Mouse (Mus musculus) CD4-positive, CD25-positive, alpha-beta regulatory T cell, adult 4 months (primary cell): ENCODE results near the gene Gstp1. TPM values are rescaled to one million over a fixed set of nuclear protein-coding genes. Genes with fewer than 3 reads are reported as not detected.
"Not testable (repeated sequence)": the region's sequence is repeated elsewhere in the genome, so short reads cannot be mapped to it uniquely, and the experiment has no call there.

Experiments used
- ATAC-seq: one replicate; pipeline ENCODE4 v1.8.0; 2017
- polyA plus RNA-seq, 2 experiments: library from polyadenylated mRNA; unstranded; fragments of 100-300 nt; shearing (Covaris generic); gene quantifications; one replicate each; pipeline ENCODE4 v1.2.1; 2017

Gene Gstp1
- polyA plus RNA-seq, result 100 to 1,000 TPM; 543 to 655 TPM

- ATAC-seq, result peak; percentile 98
Measured at GRCm38 (mm10) chr19:4037788-4038232, at the start of gene Gstp1. Gene Gstp1 (minus strand): TSS chr19:4037985.

GRCm38 (mm10) chr19:4087090-4087489 lies 49.3 kb upstream of the Gstp1 start:
- ATAC-seq, result no peak

DNA sequence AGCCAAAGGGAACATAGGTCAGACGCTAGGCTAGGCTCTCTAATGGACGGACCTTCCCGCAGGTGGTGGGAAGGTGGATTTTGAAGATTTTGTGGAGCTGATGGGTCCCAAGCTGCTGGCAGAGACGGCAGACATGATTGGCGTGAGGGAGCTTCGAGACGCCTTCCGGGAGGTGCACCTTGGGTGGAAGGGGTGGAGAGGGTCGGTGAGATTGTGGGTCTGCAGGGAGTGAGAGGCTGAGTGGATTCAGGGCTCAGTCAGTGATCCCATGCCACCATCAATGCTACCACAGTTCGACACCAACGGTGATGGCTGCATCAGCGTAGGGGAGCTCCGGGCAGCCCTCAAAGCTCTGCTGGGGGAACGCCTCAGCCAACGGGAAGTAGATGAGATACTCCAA lies 48.4 kb upstream of the Gstp1 start:
- no peak for ATAC-seq

DNA sequence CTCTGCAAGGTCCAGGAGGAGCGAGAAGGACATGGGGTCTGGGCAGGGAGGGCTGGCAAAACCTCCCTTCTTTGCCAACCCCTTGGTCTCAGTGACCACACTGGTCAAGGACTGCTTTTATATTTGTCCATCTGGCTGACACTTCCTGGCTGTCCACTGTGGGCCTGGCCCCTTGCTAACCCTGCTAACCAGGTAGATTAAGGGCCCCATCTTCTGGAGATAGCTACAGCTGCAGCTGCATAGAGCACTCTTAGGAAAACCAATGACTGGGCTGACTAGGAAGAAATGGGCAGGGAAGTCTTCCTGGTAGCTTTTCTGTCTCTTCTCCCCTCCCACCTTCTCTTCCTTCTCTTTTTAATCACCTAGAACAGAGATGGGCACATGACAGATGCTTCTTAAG lies 47.2 kb upstream of the Gstp1 start:
- no peak for ATAC-seq

- no peak for ATAC-seq
Measured at GRCm38 (mm10) chr19:4083826-4084225, 46.0 kb upstream of the Gstp1 start.

DNA sequence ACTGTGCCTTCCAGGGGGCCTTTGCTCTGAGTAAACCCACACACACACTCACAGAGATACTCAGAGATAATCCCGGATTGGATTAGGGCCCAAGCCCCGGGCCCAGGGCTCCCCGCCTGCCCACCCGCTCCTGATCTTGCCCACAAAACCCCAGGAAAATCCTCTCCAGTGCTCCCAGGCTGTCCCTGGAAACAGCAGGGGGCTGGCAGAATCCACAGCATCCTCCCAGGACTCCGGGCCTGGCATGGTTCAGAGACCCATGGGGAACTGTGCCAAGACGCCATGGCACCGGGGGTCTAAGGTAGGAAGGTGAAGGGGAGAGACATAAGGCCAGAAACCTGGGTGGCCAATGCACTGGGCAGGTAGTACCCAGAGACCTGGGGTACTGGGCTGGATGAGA lies 45.5 kb upstream of the Gstp1 start:
- no peak for ATAC-seq

DNA sequence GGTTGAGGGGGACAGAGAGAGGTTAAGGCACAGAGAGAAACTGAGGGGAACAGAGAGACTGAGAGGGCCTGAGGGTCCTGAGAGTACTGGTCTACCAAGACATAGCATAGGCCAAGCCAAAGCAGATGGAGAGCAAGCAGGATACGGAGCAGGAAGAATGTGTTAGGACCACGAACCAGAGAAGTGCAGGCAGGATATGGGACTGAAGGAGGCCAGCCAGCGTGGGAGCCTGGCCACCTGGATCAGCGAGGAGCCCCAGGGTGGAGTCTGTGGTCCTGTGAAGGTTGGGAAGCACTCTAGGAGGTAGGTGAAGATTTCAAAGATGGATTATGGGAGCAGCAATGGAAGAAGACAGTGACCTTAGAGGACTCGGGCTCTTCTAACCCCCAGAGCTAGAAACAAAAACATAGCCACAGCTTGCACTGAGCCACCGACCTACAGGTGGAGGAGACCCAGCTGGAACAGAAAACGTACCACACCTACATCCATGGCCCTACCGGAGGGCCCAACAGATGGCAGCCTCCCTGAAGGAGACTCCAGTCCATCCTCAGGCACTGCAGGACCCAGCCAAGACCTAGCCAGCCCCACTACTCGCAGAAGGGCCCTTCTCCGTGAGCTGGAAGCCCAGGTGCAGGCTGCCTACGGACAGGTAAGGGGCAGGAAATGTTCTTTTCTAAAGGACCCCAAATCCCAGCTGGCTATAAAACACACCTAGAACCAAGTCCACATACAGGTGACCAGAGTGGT lies 44.6 kb upstream of the Gstp1 start:
- no peak for ATAC-seq

DNA sequence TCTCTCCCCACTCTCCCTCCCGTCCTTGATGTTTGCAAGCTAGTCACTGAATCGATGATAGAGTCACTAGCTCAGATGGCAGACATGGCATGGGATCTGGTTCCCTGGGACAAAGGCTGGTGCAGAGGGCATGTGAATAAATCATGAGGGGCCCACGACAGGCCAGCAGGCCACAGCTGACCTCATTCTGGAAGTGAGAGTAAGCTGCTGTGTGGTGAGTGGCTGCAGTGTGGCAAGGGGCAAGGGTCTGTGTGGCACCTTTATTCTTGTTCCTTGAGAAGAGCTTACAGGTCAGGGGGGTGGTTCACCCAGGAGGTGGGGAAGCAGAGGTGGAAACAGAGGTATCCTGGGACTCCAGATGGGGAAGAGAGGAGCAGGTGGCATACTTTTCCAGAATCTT lies 43.6 kb upstream of the Gstp1 start, which contains the start of gene Cabp2:
Gene Cabp2 (plus strand): TSS at position 185 of the 400 bp plus-strand sequence.
- ATAC-seq, result no peak

GRCm38 (mm10) chr19:4080511-4081009 lies 42.8 kb upstream of the Gstp1 start:
- ATAC-seq, result peak; percentile 70

- no peak for ATAC-seq
Measured at GRCm38 (mm10) chr19:4079594-4079993, 41.8 kb upstream of the Gstp1 start.

GRCm38 (mm10) chr19:4075531-4075930 lies 37.7 kb upstream of the Gstp1 start:
- no peak for ATAC-seq

DNA sequence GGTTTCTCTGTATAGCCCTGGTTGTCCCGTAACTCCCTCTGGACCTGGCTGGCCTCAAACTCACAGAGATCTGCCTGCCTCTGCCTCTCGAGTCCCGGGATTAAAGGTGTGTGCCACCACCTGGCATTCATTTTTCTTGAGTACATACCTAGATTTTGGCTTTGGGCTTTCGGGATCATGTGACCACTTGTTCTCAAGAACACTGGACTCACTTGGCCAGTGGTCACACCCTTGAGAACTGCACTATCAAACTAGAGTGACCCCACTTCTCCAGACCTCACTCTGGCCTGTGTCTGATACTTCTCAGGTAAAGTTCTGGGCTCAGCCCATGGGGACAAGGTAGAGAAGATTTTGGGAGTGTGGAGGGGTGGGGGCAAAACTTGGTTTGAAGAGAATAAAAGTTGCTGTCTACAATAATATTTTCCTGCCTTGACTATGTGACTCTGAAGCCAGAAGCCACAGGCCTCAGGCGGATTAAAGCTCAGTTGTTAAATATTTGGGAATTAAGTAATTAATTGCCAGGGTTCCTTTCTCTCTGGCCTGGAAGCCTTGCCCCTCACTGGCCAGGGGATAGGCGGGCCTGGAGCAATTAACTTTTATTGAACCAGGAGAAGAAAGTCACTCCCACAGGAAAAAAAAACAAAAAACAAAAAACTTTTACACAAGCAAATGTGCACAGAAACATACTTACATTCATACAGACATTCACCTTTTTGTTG lies 35.1 kb upstream of the Gstp1 start:
- no peak for ATAC-seq

DNA sequence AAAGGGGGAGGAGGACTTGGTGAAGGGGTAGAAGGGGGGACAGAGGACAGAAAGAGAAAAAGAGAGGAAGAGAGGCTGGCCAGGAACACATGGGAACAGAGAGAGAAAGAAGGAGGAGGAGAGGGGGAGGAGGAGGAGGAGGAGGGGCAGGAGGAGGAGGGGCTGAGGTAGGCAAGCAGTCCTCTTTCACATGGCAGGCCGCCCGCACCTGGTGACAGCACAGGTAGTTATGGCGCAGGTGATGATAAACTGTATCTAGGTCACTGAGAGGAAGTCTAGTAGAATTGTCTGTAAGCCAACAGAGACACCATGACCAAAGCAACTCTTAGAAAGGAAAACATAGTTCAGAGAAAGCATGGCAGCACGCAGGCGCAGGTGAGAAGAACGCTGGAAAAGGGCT lies 33.6 kb upstream of the Gstp1 start:
- ATAC-seq, result no peak

DNA sequence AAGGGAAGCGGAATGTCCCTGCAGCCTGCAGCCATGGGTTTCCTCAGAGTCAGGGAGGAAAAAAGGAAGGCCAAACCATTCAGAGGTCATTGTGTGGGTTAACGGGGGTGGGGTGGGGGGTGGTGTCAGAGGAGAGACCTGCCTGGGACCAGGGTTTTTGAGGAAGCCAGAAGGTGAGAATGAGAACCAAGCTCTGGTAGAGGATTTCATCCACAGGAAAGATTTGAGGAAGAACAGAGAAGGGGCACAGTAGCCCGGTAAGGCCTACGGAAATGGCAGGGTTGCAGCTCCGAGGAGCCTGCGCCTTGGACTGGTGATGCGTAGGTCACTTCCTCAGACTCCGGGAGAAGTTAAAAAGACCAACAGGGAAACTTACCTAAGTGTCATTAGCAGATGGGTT lies 33.0 kb upstream of the Gstp1 start:
- no peak for ATAC-seq

- no peak for ATAC-seq
Measured at GRCm38 (mm10) chr19:4070311-4070710, 32.5 kb upstream of the Gstp1 start.

DNA sequence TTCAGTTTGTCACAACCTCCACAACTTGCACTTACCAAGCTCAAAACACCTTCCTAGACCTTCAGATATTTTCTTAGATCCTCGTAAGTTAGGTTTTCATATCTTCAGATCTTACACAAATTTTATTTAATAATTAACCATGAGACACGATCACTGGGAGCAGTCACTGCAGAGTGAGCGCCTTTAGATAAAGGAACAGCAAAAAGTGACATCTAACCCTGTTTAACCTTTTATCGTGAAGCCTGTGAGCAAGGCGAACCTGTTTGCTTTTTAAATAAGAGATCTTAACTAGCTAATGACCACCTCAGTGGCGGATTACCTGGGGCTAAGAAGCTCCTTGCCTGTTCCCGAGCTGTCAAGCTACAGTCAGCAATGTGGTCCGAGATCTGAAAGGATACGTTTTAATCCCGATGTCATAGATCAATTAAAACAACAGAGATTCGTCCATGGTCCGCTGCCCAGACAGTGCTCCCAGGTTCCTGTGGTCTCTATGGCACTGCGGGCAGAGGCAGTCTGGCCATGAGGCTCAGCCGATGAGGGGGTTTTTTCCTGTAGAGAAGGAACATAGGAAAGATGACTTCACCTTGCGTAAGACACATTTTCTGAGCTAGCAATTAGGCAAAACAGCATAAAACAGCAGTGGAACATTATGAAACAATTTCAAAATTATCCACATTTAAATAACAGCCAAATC lies 31.1 kb upstream of the Gstp1 start:
- no peak for ATAC-seq

GRCm38 (mm10) chr19:4068242-4068641 lies 30.5 kb upstream of the Gstp1 start:
- ATAC-seq, result not testable (repeated sequence)

DNA sequence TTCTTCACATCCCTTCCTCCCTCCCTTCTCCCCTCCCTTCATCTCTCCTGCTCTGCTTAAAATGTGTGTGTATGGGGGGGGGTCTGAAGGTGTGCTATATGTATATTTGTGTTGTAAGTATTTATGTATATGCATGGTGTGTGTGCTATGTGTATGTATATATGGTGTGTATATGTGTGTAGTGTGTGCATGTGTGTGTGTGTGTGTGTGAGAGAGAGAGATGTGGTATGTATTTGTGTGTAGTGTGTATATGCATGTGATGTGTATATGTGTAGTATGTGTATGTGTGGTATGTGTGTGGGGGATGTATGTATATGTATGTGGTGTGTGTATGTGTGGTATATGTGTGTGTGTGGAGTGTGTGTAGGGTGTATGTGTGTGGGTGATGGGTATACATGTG lies 29.1 kb upstream of the Gstp1 start:
- ATAC-seq, result peak; percentile 17

- ATAC-seq, result peak; percentile 82
Measured at GRCm38 (mm10) chr19:4066280-4066679, 28.5 kb upstream of the Gstp1 start.

DNA sequence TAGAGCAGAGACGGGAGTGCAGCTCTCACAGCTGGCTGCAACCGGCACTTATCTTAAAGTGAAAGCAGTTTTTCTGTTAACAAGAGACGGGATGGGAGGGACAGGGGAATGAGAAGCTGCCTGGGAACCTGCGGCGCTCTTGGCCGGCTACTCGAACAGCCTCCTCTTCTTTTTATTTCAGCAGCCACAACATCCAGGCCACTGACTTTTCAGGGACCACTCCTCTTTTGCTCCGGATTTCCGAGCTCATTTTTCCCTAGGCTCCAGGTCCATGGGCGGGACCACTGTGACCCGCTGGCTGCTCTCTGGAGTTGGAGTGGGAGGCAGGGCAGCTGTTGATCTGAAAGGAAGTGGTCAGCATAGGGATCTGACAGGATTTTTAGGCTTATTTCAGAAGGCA lies 26.7 kb upstream of the Gstp1 start:
- ATAC-seq, result not testable (repeated sequence)

- not testable (repeated sequence) for ATAC-seq
Measured at GRCm38 (mm10) chr19:4063357-4063756, 25.6 kb upstream of the Gstp1 start.

GRCm38 (mm10) chr19:4060899-4061465 lies 23.2 kb upstream of the Gstp1 start:
- no peak for ATAC-seq
